Mouse (Mus musculus) left cerebral cortex, postnatal 36 days (tissue): ENCODE data around the gene Gzme. TPM values are rescaled to one million over a fixed set of nuclear protein-coding genes. Genes with fewer than 3 reads are reported as not detected.
"Not testable (repeated sequence)": the region's sequence is repeated elsewhere in the genome, so short reads cannot be mapped to it uniquely, and the experiment has no call there.

Source experiments
- DNase-seq, 2 experiments: peaks; one replicate each; pipeline ENCODE4 v3.0.0; 2021 to 2022; ENCODE audit warnings: low spot score in 2 of 2, mixed read lengths in 1 of 2
- intact Hi-C: fragments of 180-260 bp; cut with DNase I; formaldehyde crosslinking; loops from one replicate; pipeline ENCODE4 v1.15.1; 2025
- total RNA-seq, 2 experiments: library from RNA; stranded (reverse); gene quantifications; 2 replicates each; pipeline ENCODE4 v1.2.3; 2021

The Gzme gene
- total RNA-seq, result not detected

DNA sequence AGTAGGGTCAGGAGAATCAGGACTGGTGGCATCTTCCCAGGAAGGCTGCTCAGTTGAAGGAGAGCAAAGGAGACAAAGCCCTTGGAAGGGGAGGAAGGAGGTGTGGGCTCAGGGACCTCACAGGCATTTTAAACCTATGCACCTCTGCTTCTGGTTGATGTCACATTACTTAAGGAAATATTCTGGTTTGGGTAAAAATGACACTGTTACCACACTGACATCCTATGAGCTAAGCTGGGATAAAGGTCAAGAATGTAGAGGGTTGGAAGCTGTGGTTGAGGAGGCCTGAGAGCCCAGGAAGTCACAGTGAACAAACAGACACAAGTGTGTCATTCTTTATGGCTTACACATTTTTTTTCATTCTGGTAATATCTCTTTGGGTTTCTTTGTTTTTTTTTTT is at the start of gene Gzme:
TSS of gene Gzme (minus strand) at position 101 of the 400 bp plus-strand sequence.
- intact Hi-C loops, result no loop called here
- DNase-seq, result no peak

DNA sequence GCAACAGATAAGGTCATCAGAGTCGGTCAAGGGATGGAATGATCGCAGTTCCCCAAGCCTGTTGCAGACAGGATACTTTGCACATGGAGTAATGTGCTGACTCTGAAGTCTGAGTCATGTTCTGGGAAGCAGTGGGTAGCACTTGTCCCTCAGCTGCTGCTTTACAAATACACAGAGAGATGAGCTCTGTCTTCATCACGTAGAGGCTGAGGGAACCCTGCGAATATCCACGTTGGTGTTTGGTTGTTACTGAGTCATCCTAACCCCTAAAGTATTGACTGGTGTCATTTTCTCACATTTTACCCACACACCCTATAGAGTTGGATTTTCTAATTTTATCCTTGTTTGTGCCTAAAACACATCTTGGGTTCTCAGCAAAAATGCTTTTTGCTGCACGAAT is 47.6 kb upstream of the Gzme start:
- intact Hi-C loops, result no loop called here
- DNase-seq, result peak; percentile 25 to 28

DNA sequence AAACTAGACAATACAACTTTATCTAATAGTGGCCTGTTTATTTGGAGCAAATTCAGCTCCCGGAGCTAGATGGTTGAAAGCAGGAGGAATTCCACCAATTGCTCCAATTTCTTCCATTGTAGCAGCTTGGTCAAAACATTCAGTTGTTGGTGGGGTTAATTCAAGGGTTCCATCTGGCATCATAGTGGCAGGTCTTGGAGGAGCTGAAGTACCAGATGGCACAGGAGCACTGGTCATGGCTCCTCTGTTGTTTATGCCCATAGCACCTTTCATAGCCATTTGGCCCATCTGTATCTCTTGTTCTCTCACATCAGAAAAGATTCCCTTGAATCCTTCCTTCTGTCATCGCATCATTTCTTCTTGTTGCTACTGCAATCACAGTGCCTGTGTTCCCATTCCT is 41.7 kb upstream of the Gzme start:
- no peak for DNase-seq
- intact Hi-C loops, result no loop called here

DNA sequence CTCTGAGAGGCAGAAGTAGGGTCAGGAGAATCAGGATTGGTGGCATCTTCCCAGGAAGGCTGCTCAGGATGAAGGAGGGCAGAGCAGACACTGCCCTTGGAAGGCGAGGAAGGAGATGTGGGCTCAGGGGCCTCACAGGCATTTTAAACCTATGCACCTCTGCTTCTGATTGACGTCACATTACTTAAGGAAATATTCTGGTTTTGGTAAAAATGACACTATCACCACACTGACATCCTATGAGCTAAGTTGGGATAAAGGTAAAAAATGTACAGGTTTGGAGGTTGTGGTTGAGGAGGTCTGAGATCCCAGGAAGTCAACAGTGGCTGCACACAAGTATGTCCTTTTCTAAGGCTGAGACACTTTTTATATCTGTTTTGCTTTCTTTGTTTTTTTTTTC is 39.1 kb upstream of the Gzme start, which contains the start of gene Gzmg:
TSS of gene Gzmg (minus strand) at position 101 of the 400 bp plus-strand sequence.
- DNase-seq, intact Hi-C loops: not testable (repeated sequence)

DNA sequence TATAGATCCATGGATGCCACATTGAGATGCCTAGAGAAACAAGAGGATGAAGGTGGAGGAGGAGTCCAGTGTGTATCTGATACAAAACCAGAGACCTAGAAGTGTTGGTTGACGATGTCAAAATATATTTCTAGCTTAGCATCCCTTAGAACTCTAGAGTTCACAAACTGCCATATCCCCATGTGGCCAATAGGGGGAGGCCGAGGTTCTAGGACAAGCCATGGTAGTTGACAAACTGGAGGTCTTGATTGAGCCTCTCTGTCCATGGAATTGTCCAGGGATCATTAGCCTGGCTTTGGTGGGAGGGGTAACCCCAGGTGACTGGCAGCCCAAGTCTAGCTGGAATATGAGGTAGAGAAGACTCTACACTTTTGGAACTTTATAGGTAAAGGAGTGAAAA is 34.9 kb upstream of the Gzme start:
- DNase-seq, result no peak
- intact Hi-C loops, result no loop called here

DNA sequence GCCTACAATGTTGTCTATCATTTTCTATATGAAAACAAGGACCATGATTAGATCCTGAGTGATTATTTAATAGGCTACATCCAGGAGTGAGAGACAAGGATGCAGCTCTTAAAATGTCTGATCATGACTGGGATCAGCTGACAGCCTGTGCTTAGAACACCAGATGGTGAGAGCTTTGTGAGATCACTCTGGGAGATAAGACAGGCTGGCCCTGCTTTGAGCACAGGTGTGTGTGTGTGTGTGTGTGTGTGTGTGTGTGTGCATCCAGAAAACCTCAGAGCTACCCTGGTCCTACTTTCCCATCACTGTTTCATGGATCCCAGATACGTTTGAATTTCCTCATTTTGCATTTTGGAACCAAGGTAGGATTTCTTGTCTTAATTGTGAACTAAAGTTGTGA is 13.2 kb upstream of the Gzme start:
- intact Hi-C loops, DNase-seq: not testable (repeated sequence)

DNA sequence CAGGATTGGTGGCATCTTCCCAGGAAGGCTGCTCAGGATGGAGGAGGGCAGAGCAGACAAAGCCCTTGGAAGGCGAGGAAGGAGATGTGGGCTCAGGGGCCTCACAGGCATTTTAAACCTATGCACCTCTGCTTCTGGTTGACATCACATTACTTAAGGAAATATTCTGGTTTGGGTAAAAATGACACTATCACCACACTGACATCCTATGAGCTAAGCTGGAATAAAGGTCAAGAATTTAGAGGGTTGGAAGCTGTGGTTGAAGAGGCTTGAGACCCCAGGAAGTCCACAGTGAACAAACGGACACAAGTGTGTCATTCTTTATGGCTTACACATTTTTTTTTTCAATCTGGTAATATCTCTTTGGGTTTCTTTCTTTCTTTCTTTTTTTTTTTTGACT is 12.1 kb upstream of the Gzme start, which contains the start of gene Gzmd:
TSS of gene Gzmd (minus strand) at position 101 of the 400 bp plus-strand sequence.
- intact Hi-C loops, DNase-seq: not testable (repeated sequence)

DNA sequence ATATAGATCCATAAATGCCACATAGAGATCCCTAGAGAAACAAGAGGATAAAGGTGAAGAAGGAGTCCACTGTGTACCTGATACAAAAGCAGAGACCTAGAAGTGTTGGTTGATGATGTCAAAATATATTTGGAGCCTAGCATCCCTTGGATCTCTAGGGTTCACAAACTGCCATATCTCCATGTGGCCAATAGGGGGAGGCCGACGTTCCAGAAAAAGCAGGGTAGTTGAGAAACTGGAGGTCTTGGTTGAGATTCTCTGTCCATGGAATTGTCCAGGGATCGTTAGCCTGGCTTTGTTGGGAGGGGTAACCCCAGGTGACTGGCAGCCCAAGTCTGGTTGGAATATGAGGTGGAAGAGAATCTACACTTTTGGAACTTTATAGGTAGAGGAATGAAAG is 7.9 kb upstream of the Gzme start:
- DNase-seq, result no peak
- intact Hi-C loops, result no loop called here

DNA sequence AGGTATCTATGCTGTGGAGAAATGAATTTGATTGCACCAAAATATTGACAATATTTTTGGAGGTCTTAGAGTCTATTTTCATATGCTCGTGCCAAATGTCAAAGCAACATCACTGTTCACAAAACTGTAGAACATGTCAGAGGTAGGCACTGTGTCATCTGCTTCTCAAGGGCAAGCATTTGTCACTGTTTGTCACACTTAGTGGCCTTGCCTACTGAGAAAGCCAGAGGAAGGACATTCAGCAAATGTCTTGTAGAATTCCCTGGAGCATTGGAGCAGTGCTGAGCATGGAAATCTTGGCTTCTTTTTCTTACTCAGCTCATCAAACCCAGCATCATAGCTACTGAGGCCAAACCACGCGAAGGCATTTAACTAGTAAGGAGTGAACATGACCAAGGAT is 3.1 kb upstream of the Gzme start:
- intact Hi-C loops, result no loop called here
- DNase-seq, result no peak

DNA sequence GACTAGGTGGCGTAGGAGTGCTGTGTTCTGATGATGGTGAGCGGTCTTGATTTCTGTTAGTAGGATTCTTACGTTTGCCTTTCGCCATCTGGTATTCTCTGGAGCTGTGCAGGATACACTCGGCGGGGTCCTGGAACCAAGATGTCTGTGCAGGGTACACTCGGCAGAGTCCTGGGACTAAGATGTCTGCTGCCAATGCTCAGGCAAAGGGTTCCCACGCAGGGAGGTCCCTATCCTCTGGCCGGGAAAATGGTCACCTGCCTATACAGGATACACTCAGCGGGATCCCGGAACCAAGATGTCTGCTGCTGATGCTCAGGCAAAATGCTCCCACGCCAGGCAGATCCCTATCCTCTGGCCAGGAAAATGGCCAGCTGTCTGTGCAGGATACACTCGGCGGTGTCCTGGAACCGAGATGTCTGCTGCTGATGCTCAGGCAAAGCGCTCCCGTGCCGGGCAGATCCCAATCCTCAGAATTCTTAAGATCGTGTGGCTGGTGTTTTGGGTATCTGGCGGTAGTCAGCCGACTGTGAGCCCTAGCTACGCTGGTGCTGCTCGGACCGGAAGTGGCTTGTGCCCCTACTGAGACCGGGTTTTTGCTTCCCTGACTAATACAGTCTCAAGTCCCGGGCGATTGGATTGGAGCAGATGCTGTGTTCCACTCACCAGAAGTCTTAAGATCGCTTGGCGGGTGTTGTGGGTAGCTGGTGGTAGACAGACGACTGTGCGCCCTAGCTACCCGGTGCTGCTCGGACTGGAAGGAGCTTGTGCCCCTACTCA is 4.7 kb downstream of the Gzme start:
- intact Hi-C loops, DNase-seq: not testable (repeated sequence)

DNA sequence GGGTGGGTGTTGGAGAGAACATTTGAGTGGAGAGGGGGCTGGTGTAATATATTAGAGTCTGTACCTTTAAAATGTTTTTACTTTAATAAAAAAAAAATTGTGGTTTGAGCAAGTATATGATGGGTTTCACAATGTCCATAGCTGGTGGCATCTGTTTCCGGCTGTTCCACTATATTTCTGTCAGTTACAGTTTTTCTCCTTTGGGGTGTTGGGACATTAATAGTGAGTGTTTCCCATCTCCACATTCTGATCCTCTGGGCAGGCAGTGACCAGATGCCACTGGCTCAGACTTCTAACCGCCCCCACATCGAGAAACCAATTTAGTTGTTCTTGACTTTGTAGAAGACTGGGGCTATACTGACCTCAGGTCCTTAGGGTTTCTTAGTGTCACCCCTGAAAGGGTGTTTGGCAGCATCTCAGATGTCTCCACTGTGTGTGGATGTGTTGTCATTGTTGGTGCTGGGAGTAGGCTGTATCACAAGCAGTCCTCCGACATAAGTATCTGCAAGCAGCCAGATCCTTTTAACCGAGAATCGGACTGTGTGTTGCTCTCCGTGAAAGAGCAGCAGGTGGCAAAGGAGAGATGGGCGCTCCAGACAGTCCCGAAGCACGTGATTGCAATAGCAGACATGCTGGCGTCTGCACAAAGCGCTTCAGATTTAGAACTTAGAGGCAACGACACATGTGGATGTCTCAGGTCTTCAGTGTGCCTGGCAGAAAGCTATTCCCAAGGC is 14.8 kb downstream of the Gzme start:
- no peak for DNase-seq

DNA sequence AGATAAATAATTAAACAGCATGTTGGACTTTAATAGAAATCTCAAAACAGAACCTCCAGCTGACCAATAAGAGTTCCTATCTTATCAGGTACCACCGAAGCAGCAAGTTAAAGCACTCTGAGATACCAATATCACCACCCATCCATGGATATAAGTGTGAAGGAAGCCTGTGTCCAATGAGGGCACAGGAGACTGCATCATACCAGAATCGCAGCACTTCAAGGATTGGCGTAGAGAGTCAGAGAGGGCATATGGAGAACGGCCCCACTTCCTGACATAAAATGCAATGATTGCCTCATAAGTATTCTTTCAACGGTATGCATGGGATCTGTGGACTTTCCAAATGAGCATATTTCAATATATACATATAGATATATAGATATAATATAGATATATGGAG is 15.4 kb downstream of the Gzme start:
- intact Hi-C loops, result no loop called here
- DNase-seq, result no peak

More for the DNA sequence above, 14.8 kb downstream of the Gzme start:
- intact Hi-C loops, result no loop called here

DNA sequence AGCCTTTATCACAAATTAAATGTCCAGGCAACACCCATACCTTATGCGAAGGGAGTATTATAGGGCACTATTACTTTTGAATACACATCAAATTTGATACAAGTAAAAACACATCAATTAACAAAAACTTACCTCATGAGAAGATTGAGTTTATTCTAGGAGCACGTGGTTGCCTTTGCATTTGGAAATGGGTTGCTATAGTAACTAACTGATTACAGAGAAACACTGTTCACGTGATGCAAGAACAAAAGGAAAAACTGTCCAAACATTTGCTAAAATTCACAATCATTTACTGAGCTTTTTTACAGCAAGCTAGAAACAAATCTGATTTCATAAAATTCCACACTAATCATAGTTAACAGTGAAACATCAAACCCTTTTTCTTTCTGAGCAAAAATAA is 17.0 kb downstream of the Gzme start:
- no peak for DNase-seq
- intact Hi-C loops, result no loop called here

DNA sequence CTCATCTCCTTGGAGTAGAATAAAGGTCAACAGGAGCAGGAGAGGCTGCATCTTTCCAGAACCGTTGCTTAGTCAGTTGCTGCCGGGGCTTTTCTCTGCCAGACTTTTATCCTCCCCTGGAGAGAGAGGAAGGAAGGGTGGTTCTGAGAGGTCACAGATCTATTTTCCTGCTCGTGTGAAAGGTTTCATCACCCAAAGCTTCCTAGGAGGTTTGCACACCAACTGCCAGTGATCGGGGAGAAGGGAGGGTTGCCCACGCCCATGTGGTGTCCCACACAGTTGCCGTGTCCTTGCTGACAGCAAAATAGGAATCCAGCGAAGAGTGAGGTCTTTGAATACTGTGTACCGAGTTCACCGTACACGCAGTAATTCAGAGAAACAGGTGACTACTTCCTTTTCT is 18.0 kb downstream of the Gzme start, which contains the start of gene Ctsg:
TSS of gene Ctsg (minus strand) at position 189 of the 400 bp plus-strand sequence.
- DNase-seq, result no peak
- intact Hi-C loops, result no loop called here

DNA sequence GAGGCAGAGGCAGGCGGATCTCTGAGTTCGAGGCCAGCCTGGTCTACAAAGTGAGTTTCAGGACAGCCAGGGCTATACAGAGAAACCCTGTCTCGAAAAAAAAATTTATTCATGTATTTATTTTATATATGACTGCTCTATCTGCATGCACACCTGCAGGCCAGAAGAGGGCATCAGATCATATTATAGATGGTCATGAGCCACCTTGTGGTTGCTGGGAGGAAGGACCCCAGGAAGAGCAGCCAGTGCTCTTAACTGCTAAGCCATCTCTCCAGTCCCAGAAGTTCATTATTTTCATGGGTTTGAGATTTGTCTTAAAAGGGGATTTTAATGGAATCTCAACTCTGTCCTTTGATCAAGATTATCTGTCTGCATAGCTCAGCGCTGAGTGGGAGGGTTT is 21.5 kb downstream of the Gzme start:
- DNase-seq, result no peak
- intact Hi-C loops, result no loop called here

DNA sequence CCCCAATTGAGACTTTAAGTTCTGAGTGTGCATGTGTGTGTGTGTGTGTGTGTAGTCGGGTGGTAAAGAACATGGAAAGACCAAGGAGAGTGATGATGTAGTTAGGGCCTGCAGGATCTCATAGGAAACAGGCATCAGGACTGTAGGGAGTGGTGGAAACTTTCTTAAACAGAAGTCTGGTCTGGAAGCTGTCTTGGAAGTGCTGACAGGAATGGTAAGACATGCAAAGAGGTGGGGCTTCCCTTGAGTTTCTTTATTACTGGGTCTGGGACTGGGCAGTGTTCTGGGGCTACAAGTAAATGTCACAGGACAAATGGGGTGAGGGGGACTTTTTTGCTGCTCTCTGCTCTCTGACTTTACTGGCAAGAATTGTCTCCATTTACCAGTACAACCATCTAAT is 22.8 kb downstream of the Gzme start:
- no peak for DNase-seq
- intact Hi-C loops, result no loop called here

DNA sequence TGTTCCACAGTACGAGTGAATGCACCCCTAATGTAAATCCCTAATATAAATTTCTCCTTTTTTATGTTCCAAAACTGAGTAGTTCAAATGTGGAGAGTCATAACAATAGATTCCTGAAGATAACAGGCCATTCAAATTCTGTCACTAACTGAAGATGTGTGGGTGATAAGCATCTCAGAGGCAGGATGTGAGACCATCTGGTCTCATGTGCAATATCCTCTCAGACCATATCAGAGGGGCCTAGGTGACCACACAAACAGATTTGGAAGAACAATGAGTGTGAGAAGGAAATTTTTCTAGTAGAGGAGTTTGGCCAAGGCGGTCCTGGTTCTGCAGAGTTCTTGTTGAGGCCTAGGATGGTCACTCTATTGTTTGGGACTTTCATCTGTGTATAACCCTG is 27.1 kb downstream of the Gzme start:
- intact Hi-C loops, result no loop called here
- DNase-seq, result no peak

DNA sequence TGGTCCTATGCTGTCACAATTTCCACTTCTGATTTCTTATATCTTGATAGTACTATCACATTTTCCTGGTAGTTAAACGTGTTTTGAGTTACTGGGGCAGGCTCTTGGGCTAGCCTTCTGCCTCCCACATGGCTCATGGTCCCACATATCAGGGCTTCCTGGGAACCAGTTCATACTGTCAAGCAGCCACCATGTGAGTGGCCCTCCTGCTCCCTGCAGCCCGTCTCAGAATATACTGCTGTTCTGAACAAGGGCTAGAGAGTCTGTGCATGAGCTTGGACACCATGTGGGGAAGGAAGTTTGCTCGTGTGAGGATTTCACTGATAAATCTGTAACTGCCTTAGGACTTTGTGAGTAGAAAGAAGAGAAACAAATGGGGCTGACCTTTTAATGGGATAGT is 33.7 kb downstream of the Gzme start:
- intact Hi-C loops, result no loop called here

DNA sequence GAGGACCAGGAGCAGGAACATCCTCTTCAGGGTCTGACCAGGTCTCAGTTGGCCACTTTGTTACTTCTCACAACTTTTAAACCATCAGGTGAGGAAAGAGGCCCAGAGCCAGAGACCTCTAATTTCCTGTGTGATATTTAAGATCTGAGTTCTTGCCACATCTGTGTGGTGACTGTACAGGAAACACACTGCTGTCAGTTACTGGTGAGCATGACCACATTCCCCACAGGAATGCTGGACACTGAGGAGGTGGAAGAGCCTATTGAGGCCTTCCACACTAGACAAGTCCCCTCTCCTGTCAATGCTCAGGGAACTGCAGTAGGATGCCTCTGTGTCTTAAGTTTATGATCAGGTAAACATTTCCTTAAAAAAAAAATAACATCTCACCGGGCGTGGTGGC is 35.3 kb downstream of the Gzme start, which contains the start of gene Mcpt8:
TSS of gene Mcpt8 (minus strand) at position 107 of the 400 bp plus-strand sequence.
- intact Hi-C loops, result no loop called here
- no peak for DNase-seq

More for the DNA sequence above, 33.7 kb downstream of the Gzme start:
- DNase-seq, result no peak

DNA sequence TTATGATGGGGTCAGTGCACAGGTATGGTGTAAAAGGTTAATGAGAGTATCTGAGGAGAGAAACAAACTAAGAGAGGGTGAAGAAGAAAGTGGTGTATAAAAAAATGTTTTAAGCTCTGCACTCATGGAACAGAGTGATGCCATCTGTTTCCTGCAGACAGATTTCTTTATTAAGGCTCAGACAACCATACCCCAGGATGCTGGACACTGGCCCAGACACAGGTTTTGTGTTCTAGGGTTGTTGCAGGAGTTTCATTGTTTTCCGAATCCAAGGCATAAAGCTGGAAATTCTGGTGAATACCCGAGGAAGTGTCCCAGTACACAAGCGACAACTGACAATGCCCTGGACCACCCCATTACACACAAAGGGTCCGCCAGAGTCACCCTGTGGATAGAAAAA is 38.4 kb downstream of the Gzme start:
- DNase-seq, result no peak
- intact Hi-C loops, result no loop called here
